Mouse (Mus musculus): ENCODE results near the gene Ifngr1.
A peak's percentile ranks its signal among the peaks of the same experiment; 100 is the strongest.

Gene Ifngr1

DNA sequence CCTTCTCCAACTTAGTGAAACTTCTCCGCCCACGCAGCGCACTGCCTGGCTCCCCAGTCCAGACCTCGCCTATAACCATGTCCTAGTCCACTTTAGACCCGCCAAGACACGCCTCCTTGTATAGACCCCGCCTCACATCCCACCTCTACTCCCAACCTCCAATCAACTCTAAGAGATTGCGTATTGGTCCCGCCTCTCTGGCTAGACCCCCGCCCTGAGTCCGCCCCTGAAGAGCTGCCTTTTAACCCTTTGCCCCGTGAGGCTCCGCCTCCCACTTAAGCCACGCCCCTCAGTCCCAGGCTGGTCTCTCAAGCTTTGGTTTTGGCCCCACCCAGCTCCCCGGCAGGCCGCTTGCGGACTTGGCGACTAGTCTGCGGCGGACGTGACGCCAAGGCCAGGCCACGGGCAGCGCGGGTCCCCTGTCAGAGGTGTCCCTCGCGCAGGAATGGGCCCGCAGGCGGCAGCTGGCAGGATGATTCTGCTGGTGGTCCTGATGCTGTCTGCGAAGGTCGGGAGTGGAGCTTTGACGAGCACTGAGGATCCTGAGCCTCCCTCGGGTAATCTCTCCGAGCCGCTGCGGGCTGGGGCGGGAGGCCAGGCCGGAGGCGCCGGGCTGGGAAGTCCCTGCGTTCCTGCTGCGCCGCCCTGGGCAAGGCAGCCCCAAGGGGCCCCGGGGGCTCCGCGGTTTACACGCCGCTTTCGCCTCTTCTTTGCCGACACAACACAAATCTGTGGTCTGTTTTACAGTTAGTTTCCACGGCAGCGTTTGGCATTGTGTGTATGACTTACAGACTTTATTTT is at the start of gene Ifngr1:
Gene Ifngr1, plus strand, starts transcription at position 309 of the 801 bp plus-strand sequence.
- DNase-seq = peak; percentile 99

DNA sequence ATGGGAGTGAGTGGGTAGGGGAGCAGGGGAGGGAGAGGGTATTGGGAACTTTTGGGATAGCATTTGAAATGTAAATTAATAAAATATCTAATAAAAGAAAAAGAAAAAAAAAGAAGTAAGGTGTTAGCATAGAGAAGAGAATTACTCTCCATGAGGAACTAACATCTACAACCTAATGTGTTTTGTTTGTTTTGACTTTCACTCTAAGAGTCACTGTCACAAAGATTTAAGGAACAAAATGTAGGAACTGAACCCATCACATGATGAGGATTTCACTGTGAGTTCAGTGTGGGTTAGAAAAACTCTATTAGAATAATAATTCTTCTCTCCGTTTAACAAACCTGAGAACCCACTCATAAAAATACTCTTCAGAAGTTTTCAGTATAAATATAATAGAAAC is 44.9 kb upstream of the Ifngr1 start:
- no peak for DNase-seq

GRCm38 (mm10) chr10:19548016-19548415 is 43.7 kb upstream of the Ifngr1 start:
- no peak for DNase-seq

DNA sequence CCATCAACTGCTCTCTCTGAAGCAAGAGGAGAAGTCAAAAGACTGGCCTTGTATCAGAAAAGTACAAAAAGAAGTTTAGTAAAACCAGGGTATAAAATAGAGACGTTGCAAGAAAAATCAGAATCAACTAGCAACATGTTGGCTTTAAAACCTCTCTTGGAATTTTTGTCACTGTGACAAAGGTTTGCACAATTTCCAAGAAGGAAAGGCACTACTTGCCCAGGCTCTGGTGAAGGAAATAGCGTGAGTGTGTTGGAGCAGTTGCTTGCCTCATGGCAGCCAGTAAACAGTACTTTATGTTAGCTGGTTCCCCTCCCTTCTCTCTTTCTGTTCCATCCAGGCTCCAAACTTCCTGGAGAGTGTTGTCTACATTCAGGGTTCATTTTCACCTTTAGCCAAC is 43.3 kb upstream of the Ifngr1 start:
- no peak for DNase-seq

- DNase-seq = no peak
Observed at GRCm38 (mm10) chr10:19551585-19551984, 40.2 kb upstream of the Ifngr1 start.

DNA sequence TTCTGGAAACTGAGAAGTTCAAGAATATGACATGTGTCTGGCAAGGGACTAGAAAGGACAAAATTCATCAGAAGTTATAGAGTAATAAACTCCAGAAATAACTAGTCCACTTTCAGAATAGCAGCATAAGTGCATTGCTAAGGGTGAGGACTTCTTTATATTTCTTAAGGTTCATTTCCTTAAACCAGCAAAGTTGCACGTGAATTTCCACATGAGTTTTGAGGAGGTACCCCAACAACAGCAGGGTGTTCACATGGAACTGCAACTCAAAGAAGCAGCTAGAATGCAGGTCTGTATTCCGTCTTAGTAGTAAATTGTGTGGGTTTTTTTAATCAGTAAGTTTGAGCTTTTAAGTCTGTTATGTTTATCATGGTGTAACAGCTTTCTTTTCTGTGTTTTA is 37.9 kb upstream of the Ifngr1 start:
- DNase-seq = no peak

- DNase-seq = no peak
Observed at GRCm38 (mm10) chr10:19557696-19558095, 34.1 kb upstream of the Ifngr1 start.

- DNase-seq = no peak
Observed at GRCm38 (mm10) chr10:19559565-19560165, 32.1 kb upstream of the Ifngr1 start.

GRCm38 (mm10) chr10:19562598-19562997 is 29.2 kb upstream of the Ifngr1 start:
- DNase-seq = no peak

DNA sequence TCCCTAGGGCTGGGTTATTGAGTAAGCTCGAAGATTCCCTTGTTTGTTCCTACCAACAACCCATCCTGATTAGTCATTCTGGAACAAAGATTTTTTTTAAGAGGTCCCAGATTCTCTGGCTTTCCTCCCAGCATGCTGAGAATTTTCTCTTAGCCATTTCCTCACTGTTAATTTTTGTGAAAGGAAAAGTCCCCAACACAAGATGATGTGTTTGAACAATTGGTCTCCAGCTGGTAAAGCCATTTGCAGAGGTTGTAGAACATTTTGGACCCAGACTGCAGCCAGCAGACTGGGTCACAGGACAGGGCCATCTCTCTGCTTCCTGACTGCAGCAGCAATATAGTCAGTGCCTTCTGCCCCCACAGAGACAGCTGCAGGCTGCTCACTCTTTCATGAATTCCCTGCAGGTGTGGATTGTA is 28.3 kb upstream of the Ifngr1 start:
- no peak for DNase-seq

DNA sequence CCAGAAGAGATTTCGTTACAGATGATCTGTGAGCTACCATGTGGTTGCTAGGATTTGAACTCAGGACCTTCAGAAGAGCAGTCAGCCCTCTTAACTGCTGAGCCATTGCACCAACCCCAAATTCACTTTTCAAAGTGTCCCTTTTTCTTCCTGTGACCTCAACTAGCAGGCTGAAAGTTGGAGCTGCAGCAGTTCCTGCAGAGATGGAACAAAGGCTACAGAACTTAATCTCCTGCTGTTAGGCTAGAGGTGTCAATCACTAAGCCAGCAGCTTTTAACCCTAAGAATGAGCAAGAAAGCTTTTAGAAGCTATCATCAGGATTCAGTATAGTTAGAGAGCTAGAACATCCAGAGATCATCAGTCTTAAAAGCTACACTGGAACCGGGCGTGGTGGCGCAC is 24.3 kb upstream of the Ifngr1 start:
- DNase-seq = no peak

DNA sequence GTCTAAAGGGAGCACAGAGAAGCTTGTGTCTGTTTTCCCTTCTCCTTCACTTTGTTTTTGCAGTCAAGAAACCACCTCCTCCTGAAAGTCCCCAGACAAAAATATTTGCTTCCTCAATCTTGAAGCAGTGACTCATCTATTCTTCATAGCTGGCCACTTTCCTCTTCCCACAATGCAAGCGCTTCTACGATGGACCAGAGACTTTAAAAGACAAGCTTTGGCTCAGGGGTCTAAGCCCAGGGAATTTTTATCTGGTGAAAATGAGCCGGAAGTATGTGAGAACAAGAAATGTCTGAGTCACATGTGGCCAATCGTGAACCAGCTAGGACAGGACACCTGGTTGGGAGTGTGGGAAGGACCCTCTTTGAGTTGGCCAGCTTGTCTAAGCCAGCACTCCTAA is 21.5 kb upstream of the Ifngr1 start:
- DNase-seq = no peak

GRCm38 (mm10) chr10:19570716-19571115 is 21.0 kb upstream of the Ifngr1 start:
- DNase-seq = no peak

DNA sequence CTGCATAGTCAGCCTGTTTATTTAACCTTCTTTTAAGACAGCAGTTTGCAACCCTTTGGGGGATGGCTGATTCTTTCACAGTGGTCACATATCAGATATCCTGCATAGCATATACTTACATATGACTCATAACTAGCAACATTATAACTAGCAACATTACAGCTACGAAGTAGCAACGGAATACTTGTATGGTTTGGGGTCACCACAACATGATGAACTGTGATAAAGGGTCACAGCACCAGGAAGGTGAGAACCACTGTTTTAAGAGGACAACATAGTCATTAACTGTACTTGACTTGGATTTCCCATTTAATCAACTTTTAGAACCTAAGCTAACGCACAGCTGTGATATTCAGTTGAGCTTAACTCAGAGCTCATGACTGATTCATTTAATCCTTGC is 14.2 kb upstream of the Ifngr1 start:
- DNase-seq = no peak

DNA sequence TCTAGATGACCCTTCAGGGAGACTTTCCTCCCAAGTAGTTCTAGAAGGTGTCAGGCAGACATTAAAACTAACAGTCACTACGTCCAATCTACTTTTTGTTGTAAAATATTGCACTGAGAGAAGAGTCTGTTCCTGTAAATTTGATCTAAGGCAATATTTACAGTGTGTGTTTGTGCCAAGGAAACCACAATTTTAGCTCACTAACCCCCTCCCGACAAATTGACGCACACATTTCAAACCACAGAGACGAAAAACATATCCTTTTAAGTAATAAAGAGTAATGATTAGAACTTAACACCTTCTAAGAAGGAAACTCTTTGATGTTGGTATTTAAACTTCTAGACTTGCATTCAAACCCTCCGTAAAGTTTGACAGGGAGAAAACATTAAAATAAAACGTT is 13.7 kb upstream of the Ifngr1 start:
- no peak for DNase-seq

DNA sequence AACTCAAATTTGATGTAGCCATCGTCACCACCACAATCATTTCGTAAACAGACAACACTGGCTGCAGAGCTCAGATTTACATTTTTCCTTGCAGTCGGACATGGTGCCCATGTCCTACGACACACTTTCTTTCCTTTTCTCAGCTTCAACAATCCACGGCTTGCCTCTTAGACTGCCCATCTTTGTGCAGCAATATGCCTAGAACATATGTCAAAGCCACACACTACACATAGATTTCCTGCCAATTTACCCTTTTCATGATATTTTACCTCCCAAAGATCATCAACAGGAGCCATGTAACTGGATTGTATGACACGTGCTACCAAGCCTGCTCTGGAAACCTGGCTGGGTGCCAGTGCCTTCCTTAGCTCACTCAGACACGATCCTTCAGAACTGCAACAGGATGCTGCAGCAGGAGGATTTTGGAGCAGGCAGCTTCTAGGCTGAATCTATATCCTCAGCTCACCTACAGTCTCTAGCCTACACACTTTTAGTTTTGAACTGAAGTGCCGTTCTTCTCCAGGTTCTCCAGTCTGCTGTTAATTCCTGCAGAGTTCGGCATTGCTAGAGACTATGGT is 13.3 kb upstream of the Ifngr1 start:
- DNase-seq = no peak

DNA sequence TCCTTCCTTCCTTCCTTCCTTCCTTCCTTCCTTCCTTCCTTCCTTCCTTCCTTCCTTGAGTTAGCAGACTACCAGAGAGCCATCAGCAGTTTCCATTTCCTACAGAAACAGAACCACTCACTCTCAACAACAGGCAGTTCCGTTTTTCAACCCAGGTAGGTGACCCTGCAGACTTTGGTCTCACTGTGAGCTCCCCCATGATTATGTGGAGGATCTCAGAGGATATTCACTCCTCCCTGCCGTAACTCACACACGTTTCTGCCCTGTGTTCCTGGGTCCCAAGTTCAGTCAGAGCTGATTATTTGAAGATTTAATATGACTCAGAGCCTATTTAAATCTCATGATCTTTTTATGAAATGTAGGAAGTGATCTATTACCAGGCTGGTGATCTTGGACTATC is 11.1 kb upstream of the Ifngr1 start:
- DNase-seq = no peak

DNA sequence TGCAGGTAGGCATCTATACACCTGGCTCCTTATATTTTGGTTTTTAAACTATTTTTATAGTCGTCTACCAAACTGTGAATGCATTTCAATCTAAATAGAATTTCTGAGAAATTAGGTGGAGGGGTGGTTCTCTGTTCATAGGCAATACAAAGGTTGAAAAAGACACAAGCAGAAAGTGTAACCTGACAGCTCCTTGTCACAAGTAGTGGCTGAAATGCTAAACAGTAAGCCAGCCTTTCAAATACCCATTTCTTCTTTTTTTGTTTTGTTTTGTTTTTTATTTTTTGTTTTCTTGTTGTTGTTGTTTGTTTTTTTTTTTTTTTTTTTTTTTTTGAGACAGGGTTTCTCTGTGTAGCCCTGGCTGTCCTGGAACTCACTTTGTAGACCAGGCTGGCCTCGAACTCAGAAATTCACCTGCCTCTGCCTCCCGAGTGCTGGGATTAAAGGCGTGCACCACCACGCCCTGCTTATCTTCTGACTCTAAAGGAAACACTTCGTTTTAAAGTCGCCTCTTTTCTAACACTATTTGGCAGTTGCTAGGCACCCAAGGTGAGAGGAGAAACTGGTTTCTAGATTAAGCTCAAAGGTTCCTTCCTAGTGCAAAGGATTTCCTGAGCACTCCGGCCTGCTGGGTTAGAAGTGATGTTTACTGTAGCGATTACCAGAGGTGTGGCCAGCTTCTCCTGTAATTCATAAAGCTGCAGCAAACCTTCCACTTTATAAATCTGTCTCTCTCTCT is 9.7 kb upstream of the Ifngr1 start:
- DNase-seq = peak; percentile 35 to 45

- no peak for DNase-seq
Observed at GRCm38 (mm10) chr10:19582806-19583430, 8.8 kb upstream of the Ifngr1 start.

GRCm38 (mm10) chr10:19584064-19584463 is 7.7 kb upstream of the Ifngr1 start:
- DNase-seq = peak; percentile 70 to 77

DNA sequence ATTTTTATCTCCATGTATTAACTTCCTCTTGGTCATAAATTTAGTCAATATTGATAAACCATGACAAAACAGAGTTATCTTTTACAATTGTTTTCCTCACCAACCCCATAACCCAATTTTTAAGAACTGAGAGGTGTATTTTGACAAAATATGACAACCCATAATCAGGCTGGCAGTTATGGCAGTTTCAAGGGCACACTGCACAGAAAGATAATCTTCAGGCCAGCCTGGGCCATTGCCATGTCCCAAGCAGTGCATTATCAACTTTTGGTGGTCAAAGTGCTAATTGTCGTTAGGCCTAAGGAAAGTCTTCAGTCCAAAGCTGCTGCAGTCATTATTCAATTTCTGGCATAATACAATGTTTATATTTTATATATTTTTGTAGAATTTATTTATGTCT is 6.9 kb upstream of the Ifngr1 start:
- no peak for DNase-seq

GRCm38 (mm10) chr10:19585860-19586259 is 5.9 kb upstream of the Ifngr1 start:
- no peak for DNase-seq

GRCm38 (mm10) chr10:19587281-19587680 is 4.5 kb upstream of the Ifngr1 start:
- DNase-seq = no peak

Data from B cell, adult 2 months (primary cell).